Mouse (Mus musculus) spleen, postnatal 14 days (tissue): Measurements from ENCODE around the gene Tmem56.
A peak's percentile ranks its signal among the peaks of the same experiment; 100 is the strongest.

Source experiments
- DNase-seq, 2 experiments: peaks; one replicate each; pipeline ENCODE4 v3.0.0; 2021 to 2022; ENCODE audit warnings: low spot score in 2 of 2

Gene Tmem56

GRCm38 (mm10) chr3:121282998-121283397, at the start of gene Tmem56:
Tmem56 (minus strand) TSS chr3:121283098.
- DNase-seq, result no peak

- DNase-seq, result no peak
Measured at GRCm38 (mm10) chr3:121330244-121330646, 47.3 kb upstream of the Tmem56 start.

DNA sequence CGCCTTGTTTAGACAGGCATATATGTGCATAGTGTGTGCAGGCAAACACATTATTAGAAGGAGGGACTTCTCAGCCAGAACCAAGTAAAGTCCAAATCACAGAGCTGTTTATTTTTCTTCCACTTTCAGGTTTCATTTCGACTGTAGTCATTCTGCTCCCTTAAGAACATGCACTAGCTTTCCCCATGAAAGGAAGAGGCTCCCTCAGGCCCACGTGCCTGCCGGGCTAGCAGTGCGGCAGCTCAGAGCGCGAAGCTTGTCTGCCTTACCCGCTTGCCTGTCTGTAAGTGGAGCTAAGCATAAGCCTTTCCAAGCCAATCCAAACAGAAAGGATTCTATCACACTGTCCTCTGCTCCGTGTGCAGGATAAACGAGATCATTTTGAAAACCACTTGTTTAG, 46.7 kb upstream of the Tmem56 start:
- DNase-seq, result no peak

DNA sequence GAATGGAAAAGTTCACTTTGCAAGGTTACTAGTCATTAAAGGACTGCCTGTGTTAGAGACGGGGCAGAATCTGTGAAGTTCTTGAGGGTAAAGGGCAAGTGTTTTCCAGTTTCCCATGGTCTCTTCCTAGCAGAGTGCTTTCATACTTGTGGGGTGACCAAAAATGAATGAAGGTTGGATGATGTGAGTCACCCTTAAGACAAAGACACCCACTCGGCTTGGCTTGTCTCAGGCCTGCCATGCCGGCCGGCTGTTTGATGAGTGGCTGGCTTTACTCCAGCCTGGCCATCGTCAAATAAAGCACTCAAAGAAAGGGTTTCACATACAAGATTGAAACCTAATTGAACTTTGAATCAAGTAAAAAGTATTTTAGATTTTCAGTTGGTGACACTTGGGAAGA, 44.5 kb upstream of the Tmem56 start:
- no peak for DNase-seq

DNA sequence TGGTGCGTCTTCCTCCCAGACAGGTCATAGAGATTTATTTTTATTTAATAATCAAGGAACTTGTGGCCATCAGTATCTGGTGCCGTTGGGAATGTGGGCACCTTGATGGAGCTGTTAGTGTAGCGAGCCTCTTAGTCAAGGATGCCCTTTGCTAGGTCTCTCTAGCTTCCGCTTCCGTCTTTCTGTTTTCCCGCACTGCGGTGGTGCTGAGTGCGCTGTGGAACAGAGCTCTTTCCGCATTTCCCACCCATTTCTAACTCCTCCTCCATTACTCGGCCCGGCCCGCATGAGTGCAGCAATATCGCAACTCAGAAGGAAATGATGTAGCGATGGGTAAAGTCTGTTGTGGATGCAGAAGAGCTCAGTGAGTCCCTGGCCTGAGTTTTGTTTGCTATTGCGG, 40.5 kb upstream of the Tmem56 start:
- DNase-seq, result no peak

- no peak for DNase-seq
Measured at GRCm38 (mm10) chr3:121320896-121321295, 38.0 kb upstream of the Tmem56 start.

- no peak for DNase-seq
Measured at GRCm38 (mm10) chr3:121319906-121320305, 37.0 kb upstream of the Tmem56 start.

DNA sequence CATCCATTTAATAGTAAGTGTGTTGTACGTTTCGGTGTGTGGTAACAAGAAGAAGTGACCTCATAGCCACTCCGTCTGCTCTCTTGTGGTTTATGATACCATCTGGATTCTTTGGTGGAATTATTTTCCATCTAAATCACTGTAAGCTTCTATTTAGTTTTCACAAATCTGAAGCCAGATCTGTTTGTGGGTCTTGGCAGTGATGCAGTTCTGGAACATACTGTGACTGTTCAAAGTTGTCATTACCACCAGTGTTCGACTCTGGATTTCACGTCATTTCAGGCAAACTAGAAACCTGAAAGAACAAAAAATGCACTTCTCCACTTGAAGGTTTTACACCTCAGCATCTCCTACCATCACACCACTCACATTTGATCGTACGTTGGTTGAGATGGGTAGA, 32.6 kb upstream of the Tmem56 start:
- DNase-seq, result no peak

DNA sequence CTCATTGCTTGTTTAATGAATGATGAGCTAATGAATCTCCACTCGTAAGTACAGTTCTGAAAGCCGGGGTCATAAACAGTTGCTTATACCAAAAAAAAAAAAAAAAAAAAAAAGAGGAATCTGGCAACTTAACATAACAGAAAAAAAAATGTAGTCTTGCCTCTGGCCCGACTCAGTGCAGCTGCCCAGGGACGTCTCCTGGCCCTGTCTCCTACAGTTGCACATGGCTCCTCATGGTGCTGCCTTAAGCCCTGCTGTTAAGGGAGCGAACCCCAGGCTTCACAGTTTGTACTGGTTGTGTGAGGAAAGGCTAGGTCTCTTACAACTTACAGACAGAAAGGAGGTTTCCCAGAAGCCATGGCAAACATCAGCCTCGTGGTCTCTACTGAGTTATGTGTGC, 31.3 kb upstream of the Tmem56 start:
- no peak for DNase-seq

DNA sequence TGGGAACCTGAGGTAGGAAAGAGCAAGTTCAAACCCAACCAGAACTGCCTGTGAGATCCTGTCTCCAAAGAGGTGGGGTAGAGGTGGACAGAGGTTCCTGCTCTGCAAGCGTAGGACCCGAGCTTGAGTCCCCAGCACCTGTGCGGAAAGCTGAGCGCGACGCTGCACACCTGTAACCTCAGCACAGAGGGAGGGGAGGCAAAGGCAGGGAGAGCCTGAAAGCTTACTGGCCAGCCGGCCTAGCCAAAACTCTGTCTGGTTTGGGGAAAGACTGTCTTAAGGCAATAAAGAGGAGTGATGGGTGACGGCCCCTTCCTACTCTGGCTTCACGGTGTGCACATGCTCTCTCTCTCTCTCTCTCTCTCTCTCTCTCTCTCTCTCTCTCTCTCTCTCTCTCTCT, 30.1 kb upstream of the Tmem56 start:
- no peak for DNase-seq

GRCm38 (mm10) chr3:121312426-121312825, 29.5 kb upstream of the Tmem56 start:
- DNase-seq, result no peak

DNA sequence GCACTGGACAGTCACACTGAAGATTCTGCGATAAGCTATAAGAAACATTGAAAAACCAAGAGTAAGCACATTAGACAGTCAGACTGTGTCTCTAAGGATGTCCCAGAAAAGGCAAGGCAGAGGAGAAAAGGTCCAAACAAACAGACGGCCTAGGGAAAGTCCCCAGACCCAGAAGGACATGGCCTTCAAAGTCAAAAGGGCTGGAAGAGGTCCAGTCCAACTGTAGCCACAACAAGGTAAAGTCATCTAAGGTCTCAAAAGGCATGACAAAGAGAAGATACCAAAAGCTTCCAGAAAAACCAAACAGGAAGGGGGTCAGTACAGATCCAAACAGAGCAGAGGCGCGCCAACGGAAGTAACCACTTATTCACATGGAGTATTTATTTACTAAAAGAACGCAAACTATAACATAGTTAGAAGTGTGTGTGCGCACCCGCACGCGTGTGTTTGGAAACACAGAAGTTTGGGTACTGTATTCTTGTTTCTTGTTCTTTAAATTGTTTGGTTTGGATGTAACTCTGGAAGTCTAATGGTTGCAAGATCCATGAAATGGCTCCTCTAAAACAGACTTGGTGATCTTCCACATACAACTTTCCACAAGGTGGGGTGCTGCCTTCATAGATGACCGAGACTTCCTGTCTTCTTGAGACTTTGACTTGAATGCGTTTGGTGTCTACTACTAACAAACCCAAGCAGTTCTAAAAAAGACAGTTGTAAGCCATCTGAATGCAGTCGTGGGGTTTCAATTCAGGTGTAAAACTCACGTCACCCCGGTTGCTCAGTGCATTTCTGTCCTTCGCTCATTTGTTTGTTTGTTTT, 27.2 kb upstream of the Tmem56 start:
- DNase-seq, result no peak

GRCm38 (mm10) chr3:121309429-121309828, 26.5 kb upstream of the Tmem56 start:
- DNase-seq, result no peak

- no peak for DNase-seq
Measured at GRCm38 (mm10) chr3:121308935-121309334, 26.0 kb upstream of the Tmem56 start.

GRCm38 (mm10) chr3:121307532-121308234, 24.8 kb upstream of the Tmem56 start:
- peak; percentile 42 to 69 for DNase-seq

GRCm38 (mm10) chr3:121306641-121307040, 23.7 kb upstream of the Tmem56 start:
- peak in 1 of 2 experiments; percentile 15 for DNase-seq

GRCm38 (mm10) chr3:121294200-121294599, 11.3 kb upstream of the Tmem56 start:
- no peak for DNase-seq

- peak; percentile 90 to 91 for DNase-seq
Measured at GRCm38 (mm10) chr3:121291560-121292258, 8.8 kb upstream of the Tmem56 start, which contains the start of gene Alg14. Alg14 (plus strand) TSS chr3:121291773.

DNA sequence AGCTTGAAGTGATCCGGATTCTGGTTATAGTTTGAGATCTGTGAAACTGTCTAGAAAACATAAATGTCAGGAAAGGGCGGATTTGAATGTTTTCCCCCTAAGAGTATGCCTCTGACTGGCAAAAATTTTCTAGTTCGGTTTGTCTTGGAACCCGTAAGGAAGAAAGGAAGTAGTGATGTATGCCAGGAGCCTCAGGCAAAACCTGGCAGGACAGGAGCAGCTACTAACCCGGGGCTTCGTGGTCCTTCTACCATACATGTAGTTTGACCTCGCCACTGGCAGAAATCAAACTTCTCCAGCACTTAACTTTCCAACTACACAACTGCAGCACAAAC, 8.3 kb upstream of the Tmem56 start:
- DNase-seq, result no peak

DNA sequence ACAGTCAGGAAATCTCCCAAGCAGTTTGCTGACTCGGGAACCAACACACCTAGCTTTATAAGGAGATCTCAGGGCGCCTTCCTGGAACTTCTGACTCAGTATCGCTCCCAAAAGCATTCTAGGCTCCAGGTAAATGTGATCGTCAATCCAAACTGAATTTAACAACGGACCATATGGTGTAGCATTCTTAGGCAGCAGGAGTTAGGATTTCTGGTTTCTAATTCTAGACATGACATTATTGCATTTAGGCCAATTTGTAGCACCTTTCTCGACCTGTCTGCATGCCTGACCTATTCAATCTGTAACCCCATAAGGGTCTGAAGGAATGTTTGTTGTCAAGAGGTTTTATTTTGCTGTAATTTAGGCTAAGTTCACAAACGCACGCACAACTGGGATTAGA, 7.8 kb upstream of the Tmem56 start:
- no peak for DNase-seq

DNA sequence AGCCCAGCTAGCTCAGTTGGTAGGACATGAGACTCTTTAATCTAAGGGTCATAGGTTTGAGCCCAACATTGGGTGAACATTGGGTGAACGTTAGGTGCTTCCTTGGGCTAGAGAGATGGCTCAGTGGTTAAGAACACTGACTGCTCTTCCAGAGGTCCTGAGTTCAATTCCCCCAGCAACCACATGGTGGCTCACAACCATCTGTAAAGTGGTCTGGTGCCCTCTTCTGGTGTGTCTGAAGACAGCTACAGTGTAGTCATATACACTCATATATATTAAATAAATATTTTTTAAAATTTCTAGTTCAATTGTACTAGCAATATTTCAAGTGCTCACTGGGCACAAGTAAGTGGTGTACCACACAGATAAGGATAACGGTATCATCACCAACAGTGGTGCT, 4.3 kb upstream of the Tmem56 start:
- DNase-seq, result no peak

- no peak for DNase-seq
Measured at GRCm38 (mm10) chr3:121285219-121285618, 2.3 kb upstream of the Tmem56 start.

DNA sequence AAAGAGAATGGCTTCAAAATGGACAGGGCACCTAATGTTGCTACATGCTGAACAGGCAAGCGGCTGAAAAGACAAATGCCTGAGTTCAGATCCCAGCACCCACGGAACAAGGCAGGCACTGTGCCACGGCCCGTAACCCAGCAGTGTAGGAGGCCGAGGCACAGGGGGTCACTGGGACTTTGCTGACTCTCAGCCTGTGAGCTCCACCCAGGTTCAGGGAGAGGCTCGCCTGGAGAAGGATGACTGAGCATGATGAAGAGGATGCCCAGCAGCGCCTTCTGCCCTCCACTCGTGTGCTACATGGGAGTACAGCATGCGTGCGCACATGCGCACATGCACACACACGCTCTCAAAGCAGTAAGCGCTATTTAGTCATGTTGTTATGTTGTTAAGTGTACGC, 3.2 kb downstream of the Tmem56 start:
- no peak for DNase-seq
